Mouse (Mus musculus) kidney, postnatal 14 days (tissue): ENCODE measurements around the gene Dgkg.

ENCODE experiments used
- DNase-seq: peaks from one replicate; pipeline ENCODE4 v3.0.0; 2022; ENCODE audit warnings: mixed read lengths

The Dgkg gene

GRCm38 (mm10) chr16:22493396-22493795 is 163.6 kb downstream of the Dgkg start:
- no peak for DNase-seq

GRCm38 (mm10) chr16:22491446-22492166 is 165.4 kb downstream of the Dgkg start:
- no peak for DNase-seq

GRCm38 (mm10) chr16:22483900-22484299 is 173.1 kb downstream of the Dgkg start:
- no peak for DNase-seq

DNA sequence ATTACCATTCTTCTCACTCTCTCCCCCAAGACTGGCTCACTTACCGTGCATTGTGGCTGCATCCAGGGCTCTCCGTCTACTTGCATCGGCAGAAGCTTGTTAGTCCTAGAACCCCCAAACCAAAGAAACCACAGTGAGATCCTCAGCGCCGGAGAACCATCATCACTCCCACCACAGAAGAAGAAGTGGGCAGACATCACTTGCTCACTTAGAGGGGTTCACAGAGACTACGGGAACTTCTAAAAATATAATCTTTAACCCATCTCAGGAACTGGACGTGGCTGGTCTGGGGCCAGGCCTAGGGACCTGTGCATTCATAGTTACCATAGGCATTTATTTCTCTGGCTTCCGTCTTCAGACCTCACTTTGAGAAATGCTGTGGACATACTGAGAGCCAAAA is 177.7 kb downstream of the Dgkg start:
- no peak for DNase-seq

DNA sequence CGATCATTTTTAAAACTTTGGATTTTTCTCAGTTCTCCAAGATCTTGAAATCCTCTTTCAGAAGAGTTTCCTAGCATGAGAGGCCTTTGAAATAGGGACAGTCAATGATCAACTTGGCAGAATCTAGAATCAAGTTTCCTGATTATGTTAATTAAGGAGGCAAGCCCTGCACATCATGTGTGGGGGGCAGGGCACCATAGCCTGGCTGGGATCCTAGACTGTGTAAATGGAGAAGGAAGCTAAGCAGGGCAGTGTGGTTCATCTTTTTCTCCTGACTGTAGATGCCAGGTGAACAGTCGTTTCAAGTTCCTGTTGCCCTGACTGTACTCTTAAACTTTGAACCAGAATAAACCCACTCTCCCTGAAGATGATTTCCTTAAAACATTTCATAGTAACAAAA is 185.3 kb downstream of the Dgkg start:
- peak; percentile 45 for DNase-seq

GRCm38 (mm10) chr16:22469385-22469784 is 187.6 kb downstream of the Dgkg start:
- no peak for DNase-seq

DNA sequence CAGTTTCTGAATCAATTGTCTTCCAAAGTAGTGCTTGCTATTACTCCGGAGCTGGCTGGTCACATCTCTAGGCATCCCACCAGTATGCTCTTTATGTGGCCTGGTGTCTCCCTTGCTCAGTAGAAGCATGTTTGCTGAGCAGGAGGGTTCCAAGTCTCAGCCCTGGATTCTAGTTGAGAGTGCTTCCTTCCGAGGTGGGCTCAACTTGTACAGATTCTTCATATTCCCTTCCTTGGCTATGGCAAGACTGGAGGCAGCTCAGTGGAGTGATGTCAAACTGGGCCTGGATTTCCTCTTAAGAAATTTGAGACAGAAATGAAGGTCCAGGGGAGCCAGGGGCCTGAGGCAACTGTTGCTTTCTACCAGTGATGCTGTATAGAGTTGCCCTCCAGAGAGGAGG is 189.9 kb downstream of the Dgkg start:
- no peak for DNase-seq

GRCm38 (mm10) chr16:22466381-22466780 is 190.6 kb downstream of the Dgkg start:
- DNase-seq, result no peak

- DNase-seq, result no peak
Measured at GRCm38 (mm10) chr16:22462220-22462619, 194.8 kb downstream of the Dgkg start.

DNA sequence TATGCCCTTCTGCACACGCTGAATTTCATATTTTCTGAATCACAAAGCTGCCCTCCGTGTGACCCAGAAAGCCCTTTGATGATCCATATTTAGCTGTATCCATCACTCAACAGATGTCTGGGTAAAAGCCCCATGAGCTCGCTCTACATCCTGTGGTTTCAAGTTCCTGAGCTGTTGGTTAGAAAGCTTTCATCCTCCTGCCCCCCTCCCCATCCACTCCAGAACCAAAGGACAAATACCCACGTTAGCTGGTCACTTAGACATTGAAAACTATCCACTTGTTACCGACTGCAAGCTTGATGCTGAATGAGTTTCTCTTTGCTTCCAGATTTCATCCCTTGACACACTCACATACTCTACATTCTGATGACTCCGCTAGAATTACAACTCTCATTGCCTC is 195.3 kb downstream of the Dgkg start:
- no peak for DNase-seq

GRCm38 (mm10) chr16:22460960-22461359 is 196.1 kb downstream of the Dgkg start:
- DNase-seq, result no peak

DNA sequence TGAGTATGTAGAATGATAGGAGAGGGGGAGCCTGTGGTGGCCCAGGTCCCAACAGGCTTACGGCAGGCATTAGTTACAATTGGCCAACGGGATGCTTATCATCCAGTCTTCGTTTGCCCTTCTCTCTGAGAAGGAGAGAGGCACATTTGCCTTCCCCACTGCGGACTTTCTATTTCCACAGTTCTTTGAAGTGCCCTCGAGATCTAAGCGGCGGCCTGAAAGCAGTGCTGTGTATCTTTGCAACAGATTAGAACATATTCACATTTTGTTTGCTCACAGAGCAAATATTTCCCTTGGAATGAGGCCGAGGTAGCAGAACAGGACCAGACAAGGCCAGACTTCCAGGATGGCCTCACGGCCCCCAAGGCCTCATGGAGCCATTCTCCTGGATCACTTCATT is 204.9 kb downstream of the Dgkg start:
- DNase-seq, result no peak

- DNase-seq, result no peak
Measured at GRCm38 (mm10) chr16:22448093-22448492, 208.9 kb downstream of the Dgkg start.

GRCm38 (mm10) chr16:22444786-22445185 is 212.2 kb downstream of the Dgkg start:
- no peak for DNase-seq

DNA sequence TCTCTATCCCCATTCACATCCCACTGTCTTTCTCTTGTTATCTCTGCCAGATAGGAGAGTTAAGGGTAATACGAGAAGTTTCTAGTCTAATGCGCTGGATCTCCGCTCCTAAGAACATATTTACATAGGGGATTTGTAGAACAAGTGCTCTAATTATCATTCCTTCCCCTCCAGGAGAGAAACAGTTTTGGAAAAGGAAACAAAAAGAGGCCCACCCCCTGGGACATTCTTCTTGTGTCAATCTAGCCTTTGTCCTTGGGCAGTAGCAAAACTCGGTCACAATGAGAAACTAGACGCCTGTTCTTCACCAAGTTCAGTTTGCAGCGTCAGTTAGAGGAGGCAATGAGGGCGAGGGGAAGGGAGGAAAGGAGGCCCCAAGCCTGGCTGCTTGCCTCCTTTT is 214.8 kb downstream of the Dgkg start:
- DNase-seq, result no peak

DNA sequence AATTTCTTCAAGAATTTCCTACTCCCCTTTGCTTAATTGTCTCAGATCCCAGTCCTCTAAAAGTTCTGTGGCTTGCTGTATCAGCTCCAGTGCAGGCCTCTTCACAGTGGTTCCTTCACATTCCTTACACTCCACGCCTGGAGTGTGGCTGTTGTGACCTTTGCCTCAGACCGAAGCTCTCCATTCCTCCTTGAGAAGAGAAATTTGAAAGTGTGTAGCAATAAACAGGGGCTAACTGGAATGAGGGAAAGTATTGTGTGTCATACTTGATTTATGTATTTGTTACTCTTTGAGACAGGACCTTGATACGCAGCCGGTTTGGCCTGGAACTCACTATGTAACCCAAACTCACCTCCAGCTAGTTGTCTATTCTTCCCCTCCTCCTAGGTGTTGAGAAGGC is 215.7 kb downstream of the Dgkg start:
- no peak for DNase-seq

GRCm38 (mm10) chr16:22440269-22440668 is 216.8 kb downstream of the Dgkg start:
- DNase-seq, result peak; percentile 71

DNA sequence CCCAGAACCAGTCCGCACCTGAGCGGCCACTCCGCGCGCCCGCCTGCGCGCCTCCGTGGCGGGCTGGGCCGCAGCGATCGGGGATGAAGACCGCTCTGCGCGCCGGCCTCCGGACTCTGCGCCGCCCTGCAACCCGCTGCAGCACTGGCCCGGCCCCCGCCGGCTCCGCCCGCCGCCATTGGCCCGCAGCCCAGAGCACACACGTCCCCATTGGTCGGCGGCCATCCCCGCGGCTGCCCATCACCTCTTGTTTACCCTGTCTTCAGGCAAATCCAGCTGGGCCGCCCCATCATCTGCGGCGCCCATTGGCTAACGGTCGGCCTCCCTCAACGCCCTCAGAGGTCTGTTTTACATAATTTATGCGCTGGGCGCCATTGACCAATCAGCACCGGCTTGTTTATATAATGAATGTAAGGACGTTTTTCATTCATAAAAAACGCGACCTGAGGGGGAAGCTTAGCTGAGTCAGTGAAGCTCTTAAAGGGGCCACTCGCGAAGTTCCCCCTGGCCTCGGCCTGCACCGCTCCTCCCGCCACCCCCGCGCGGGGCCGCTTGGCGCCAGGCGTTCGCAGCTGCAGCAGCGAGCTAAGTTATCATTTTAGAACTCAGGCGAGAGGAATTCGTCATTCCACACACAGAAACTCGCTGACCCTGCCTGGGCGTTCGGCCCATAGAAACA is 217.4 kb downstream of the Dgkg start, which contains the start of gene Etv5:
Gene Etv5 (minus strand): TSS at position 221 of the 679 bp plus-strand sequence.
- DNase-seq, result peak; percentile 99

GRCm38 (mm10) chr16:22438441-22439373 is 218.3 kb downstream of the Dgkg start:
- peak; percentile 79 for DNase-seq

DNA sequence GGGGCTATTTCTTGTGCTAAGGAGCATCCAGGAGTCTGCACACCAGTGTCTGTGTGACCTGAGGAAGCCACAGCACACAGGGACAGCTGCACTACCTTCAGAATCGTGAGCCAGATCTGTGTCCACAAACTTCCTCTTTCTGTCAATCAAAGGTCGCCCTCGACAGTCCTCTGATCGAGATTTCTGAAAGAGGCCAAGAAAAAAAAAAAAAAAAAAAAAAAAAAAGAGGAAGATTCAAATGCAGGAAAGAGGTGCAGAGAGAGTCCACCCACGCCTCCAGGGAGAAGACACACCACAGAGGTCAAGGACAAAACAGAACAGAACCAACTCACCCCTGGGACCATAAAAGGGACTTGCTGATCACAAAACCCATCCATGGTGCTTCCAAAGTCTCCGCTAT is 220.9 kb downstream of the Dgkg start:
- no peak for DNase-seq

- DNase-seq, result no peak
Measured at GRCm38 (mm10) chr16:22434530-22434929, 222.5 kb downstream of the Dgkg start.

DNA sequence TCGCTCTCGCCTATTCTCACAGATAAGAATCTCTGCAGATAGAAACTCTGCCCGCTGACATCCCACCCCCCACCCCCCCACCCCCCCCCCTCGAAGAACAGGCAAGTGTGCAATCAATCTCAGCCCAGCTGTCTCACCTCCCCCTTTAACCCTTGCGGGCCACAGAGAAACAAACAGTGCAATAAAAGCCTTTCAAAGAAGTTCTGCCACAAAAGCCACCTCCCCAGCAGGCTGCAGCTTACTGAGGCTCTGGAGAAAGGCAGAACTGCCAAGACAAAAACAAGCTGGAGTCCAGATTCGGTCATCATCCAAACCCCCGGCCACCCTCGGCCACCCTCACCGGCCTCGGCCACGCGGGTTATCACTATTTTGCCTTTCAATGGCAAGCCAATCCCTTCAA is 223.1 kb downstream of the Dgkg start:
- no peak for DNase-seq

DNA sequence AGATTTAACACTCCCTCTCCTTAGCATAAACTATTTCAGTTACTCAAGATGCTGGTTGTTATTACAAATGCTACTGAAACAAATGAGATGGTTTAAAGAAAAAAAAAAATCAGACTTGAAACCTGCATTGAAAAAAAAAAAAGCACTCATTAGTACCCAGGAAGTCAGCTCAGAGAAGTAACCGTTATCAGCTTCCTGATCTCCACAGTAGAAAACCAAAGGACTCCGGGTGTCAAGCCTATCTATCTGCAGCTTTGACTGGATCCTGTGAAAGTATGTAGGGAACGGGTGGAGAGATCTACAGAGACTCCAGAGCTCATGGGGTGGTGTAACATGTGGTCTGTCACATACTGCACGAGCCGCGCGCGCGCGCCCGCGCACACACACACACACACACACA is 225.2 kb downstream of the Dgkg start:
- DNase-seq, result no peak
